In the genomic region with DNA sequence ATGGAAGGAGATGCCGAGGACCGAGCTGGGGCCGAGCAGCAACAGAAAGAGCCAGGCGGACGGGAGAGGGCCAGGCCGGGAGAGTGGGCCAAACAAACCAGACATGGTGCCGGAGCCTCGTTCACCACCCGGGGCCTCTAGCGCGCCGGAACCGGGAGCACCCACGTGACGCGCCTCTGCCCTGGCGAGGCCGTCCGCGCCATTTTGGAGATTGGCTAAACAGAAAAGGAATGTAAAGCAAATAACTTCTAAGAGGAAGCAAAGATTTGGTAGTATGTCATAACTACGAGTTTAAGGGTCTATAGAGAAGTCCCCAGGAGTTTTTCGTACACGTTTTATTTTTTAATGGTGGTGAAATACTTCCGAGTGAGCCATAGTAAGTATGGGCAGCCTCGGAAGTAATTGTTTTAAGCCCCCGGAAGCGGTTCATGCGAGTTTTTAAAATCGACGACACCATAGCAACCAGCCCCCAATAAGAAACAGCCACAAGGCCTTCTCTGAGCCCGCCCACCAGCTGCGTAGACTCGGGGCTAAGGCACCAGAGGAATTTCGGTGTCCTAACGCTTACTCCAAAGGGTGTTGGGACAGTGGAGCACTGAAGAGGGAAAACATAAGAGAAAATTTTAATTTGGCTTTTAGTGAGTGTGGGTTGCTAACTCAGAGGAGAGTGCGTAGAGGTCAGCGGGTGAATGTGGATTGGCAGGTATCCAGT, we compare ENCODE assay signal across 8 mouse cellular contexts. TPM values are rescaled to one million over a fixed set of nuclear protein-coding genes. Genes with fewer than 3 reads are reported as not detected.
DNase-seq lines count a peak whose midpoint lies in the region; ATAC-seq lines count a peak whose summit lies in the region.

TSS of gene Tmed10 (minus strand) at position 287 of the 712 bp plus-strand sequence.

- no peaks in the 10 kb centered on the region for H3K27me3 ChIP-seq in hindbrain, embryonic 11.5 days (ENCODE audit: control insufficient read depth, insufficient read depth, low read length)

- H3K4me1 ChIP-seq in hindbrain, embryonic 11.5 days (replicated peaks; ENCODE audit: control insufficient read depth, insufficient read depth, low read length) = no peaks in the 10 kb centered on the region

- peak within 1 kb of the TSS; percentile 80 for H3K9ac ChIP-seq in hindbrain, embryonic 11.5 days (ENCODE audit: low read depth, low read length)

- peak within 1 kb of the TSS; percentile 77 for H3K4me3 ChIP-seq in hindbrain, embryonic 11.5 days (ENCODE audit: low read depth, low read length)

- H3K36me3 ChIP-seq in hindbrain, embryonic 11.5 days (ENCODE audit: control insufficient read depth, insufficient read depth, low read length) = no peaks in the 10 kb centered on the region

- DNase-seq in Muller cell, postnatal 12 days (ENCODE audit: inconsistent ontology term) = peak; percentile 91
- DNase-seq in cerebellum, adult 9-11 months = peak; percentile 91
- peak; percentile 93 to 94 for DNase-seq in frontal cortex, adult 2 months (ENCODE audit: extremely low spot score in 1 of 2, low spot score in 1 of 2)
- DNase-seq in hindbrain, embryonic 11.5 days (ENCODE audit: low spot score) = peak; percentile 91
- DNase-seq in layer of hippocampus, postnatal 10 days (ENCODE audit: low spot score in 2 of 2) = peak; percentile 86 to 90
- peak; percentile 95 for DNase-seq in lung, postnatal 10 days
- peak; percentile 84 for DNase-seq in ovary, postnatal 36 days (ENCODE audit: low spot score)
- peak; percentile 85 for DNase-seq in thymus, postnatal 25 days

- ATAC-seq in hindbrain, embryonic 11.5 days (ENCODE audit: low FRiP score) = peak; percentile 97

- H3K4me2 ChIP-seq in hindbrain, embryonic 11.5 days (replicated peaks; ENCODE audit: low read depth, low read length) = peak within 1 kb of the TSS; percentile 63

- H3K27ac ChIP-seq in hindbrain, embryonic 11.5 days (ENCODE audit: low read depth, low read length) = peak within 1 kb of the TSS; percentile 60; the same call in 1 of the 2 replicates

- WGBS in hindbrain, embryonic 11.5 days = under 1% methylated on average over 37 of the region's 37 CpGs

- no peaks in the 10 kb centered on the region for H3K9me3 ChIP-seq in hindbrain, embryonic 11.5 days (ENCODE audit: control insufficient read depth, low read length)

RNA-seq across cellular contexts. Expression of gene Tmed10, which starts in this region (rescaled TPM):
- 128 and 136 TPM in 2 replicates for polyA plus RNA-seq in frontal cortex, adult 2 months (2012; rRNA removed)
- 279 TPM in 2 replicates for polyA plus RNA-seq in hindbrain, embryonic 11.5 days (2014; fragmentation: Nextera tagmentation; extraction: Ambion mirVana)
- total RNA-seq in layer of hippocampus, postnatal 10 days (2021) = 100 to 1,000 TPM; 147 to 155 TPM

Comparison
In these comparisons a context has a peak if more than half of its experiments do, and no peak if none do; other contexts are left out.
1. Peak in every context shown above with its lines: DNase-seq, ATAC-seq, H3K4me3 ChIP-seq and H3K27ac ChIP-seq.